Mouse (Mus musculus) lung, adult 2 months (tissue): ENCODE measurements at regions not wholly inside any gene's neighbourhood (a gene's known extent, or its start where the extent isn't known, plus 50 kb on each side); places are given as distances from the start of the nearest gene placed in this dataset.
"Not testable (repeated sequence)": the region's sequence is repeated elsewhere in the genome, so short reads cannot be mapped to it uniquely, and the experiment has no call there.

Experiments
- DNase-seq: peaks from one replicate; pipeline ENCODE4 v3.0.0; 2022
- H3K4me1 ChIP-seq: fragments of 200-500 bp; 2 replicates; pipeline ENCODE4 v1.6.1; 2011; ENCODE audit warnings: low read length; ENCODE audit not compliant: control insufficient read depth, insufficient read depth
- H3K4me3 ChIP-seq: fragments of 200-500 bp; replicated peaks from 2 replicates; pipeline ENCODE3; 2011; ENCODE audit warnings: low read depth, mild to moderate bottlenecking, control low read depth, low read length; ENCODE audit errors: extremely low read depth
- CTCF ChIP-seq: fragments of 200-500 bp; IDR thresholded peaks from 2 replicates; pipeline ENCODE4 v1.5.1; 2011; ENCODE audit warnings: mild to moderate bottlenecking, low read length, control low read depth; ENCODE audit not compliant: insufficient read depth
- POLR2A ChIP-seq: fragments of 200-500 bp; IDR thresholded peaks from 2 replicates; pipeline ENCODE4 v1.6.1; 2011; ENCODE audit warnings: low read depth, mild to moderate bottlenecking, control low read depth, low read length, borderline replicate concordance; ENCODE audit errors: extremely low read depth
- WGBS: fragments of 180-500 bp; shearing (Covaris S2); methylation state at CpG from one replicate; pipeline ENCODE4 v1.1.7; 2018; 5-methylcytosine and 5-hydroxymethylcytosine counted together

DNA sequence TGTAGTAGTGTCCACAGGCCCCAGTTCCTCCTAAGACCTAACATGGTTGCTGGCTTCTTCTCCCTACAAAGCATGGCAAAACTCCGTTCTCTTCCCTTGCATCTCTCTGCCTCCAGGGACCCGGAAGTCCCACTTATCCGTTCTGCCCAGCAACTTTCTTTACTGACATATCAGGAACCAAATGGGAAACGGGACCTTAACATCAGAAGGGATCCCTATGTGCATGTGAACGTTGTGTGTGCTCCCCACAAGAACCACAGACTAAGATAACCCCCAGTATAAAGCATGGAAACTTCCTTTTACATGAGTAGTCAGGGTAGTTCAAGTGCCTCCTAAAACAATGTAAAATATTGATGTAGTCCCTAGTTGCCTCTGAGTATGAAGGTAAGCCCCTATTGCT lies 61.6 kb downstream of the Zxdb start:
- 73% methylated on average over 5 of the region's 5 CpGs for WGBS
- DNase-seq, result no peak
- no peak overlapping the region for H3K4me3 ChIP-seq
- no peak for TF ChIP-seq POLR2A
- TF ChIP-seq CTCF, result no peak
- no peaks in the 10 kb centered on the region for H3K4me1 ChIP-seq

DNA sequence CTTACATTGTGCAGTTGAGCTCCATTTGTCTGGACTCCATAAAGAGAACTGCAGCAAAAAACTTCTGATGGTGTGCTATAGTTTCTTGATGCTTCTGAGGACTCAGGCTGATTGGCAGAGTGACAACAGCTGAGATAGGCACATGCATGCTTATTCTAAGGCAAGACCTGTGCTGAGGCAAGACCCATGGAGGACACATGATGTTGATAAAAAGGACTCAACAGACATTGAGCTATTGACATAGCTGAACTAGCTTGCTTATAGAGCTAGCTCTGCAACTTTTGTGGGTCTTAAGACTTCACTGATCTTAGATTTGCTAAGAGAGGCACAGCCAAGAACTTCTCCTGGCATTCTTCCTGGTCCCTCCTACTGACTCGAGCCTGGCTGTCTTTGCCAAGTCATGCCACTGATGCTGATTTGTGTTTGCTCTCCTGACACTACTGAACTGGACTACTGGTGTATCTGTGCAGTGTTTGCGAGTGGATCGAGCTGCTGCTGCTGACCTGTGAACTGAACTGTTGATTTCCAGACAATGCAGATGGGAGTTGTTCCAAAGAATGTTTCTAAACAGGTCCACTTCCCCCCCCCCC lies 64.1 kb downstream of the Zxdb start:
- no peak overlapping the region for H3K4me3 ChIP-seq
- DNase-seq, result no peak
- no peak for TF ChIP-seq POLR2A
- TF ChIP-seq CTCF, result no peak
- no peaks in the 10 kb centered on the region for H3K4me1 ChIP-seq
- 42% methylated on average over 3 of the region's 3 CpGs for WGBS

DNA sequence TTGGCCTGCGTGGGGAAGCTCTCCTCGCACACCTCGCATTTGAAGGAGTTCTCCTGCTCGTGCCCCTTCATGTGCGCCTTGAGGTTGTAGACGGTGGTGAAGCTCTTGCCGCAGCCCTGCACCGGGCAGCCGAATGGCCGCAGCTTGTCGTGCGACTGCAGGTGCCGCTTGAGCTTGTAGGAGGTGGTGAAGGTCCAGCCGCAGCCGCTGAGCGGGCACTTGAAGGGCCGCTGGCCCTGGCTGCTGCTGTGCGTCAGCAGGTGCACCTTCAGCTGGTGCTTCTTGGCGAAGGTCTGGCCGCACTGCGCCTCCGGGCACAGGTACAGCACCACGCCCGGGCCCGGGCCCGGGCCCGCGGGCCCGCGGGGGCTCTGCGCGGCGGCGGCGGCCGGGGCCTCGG lies 72.5 kb downstream of the Zxdb start:
- not testable (repeated sequence) for H3K4me3 ChIP-seq, H3K4me1 ChIP-seq, DNase-seq
- WGBS, result no CpG with 5 or more reads among the region's 37 CpGs

DNA sequence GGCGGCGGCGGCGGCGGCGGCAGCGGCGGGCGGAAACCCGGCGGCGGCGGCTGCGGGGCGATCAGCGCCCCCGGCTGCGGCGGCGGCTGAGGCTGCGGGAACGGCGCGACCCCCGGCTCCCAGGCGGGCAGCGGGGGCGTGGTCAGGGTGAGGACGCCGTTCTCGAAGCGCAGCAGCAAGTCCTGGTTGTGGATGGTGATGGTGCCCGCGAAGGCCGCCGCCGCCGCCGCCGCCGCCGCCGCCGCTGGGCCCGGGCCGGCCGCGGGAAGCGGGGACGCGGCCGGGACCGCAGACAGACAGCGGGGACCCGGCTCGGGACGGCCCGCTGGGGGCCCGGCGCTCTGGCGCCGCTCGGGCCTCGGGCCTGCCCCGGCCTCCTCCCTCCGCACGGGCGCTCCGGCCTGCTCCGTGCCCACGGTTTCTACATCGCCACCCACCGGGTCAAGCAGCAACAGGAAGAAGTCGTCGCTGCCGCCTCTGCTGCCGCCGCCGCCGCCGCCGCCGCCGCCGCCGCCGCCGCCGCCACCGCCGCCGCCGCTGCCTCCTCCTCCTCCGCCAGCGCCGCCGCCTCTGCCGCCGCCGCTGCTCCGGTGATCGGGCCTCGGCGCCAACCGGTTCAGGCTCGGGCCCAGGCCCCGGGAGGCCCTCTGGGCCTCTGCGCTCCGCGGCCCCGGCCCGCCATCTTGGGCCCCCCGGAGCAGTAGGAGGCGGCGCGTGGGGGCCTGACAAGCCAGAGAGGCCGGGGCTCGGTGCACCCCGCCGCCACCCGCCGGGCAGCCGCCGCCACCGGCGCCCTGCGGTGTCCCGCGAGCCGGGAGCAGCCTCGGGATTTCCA lies 73.2 kb downstream of the Zxdb start:
- WGBS, result no CpG with 5 or more reads among the region's 131 CpGs
- H3K4me3 ChIP-seq, DNase-seq, H3K4me1 ChIP-seq: not testable (repeated sequence)

DNA sequence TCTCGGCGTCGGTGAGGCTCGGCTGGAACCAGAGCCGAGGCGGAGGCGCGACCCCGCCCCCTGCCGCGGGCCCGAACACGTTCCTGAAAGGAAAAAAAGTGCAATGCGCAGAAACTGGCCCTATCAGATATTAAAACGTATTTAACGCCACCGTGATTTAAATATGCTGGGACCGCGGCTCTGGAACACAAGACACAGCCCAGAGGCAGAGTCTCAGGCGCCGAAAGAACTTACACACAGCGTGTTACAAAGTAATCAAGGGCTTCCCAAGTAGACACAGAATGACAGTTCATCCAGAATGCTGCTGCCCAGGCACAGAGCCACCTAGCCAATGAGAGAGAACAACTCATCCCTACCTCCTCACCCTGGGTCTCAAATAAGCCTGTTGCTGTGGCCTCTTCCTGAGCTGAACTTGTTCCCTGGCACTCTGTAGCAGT lies 73.8 kb downstream of the Zxdb start:
- H3K4me3 ChIP-seq, H3K4me1 ChIP-seq, DNase-seq: not testable (repeated sequence)
- no CpG with 5 or more reads among the region's 22 CpGs for WGBS

DNA sequence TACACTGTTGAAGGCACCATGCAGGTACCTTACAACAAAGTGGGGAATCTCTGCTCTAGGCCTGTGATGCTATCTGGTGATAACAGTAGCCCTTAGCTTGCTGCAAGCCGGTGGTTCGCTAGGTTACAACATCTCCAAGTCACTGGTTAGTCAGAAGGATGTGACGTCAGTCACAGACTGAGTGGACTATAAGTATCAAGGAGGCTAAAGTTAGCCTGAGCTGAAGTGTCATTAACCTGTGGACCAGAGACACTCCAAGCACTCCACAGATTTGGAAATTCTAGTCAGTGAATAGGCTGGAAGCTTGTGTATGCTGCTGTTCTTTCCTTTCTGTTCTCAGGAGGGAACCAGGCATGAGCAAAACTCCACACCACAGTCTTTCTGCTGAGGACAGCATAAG lies 88.4 kb downstream of the Zxdb start:
- WGBS, result no CpG with 5 or more reads among the region's 3 CpGs
- H3K4me3 ChIP-seq, DNase-seq, H3K4me1 ChIP-seq: not testable (repeated sequence)

DNA sequence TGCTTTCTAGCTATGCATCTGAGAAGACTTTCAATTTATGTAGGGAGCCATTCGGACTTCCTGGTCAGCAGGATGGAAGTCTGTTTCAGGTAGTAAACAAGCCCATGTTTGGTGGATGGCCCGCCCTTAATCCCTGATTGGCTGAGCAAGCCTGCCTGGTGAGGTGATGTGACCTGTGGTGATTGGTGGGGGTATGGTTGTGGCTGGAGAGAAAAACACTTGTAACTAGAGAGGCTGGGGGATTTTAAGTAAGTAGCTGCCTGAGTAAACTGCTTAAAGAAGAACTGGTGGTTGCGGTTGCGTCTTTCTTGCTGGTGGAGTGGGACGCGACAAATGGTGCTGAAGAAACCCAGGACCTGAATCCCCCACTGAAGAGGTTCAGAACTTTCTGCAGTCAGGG lies 103.2 kb downstream of the Zxdb start:
- not testable (repeated sequence) for H3K4me1 ChIP-seq, DNase-seq, H3K4me3 ChIP-seq
- WGBS, result 86% methylated on average over 6 of the region's 6 CpGs

DNA sequence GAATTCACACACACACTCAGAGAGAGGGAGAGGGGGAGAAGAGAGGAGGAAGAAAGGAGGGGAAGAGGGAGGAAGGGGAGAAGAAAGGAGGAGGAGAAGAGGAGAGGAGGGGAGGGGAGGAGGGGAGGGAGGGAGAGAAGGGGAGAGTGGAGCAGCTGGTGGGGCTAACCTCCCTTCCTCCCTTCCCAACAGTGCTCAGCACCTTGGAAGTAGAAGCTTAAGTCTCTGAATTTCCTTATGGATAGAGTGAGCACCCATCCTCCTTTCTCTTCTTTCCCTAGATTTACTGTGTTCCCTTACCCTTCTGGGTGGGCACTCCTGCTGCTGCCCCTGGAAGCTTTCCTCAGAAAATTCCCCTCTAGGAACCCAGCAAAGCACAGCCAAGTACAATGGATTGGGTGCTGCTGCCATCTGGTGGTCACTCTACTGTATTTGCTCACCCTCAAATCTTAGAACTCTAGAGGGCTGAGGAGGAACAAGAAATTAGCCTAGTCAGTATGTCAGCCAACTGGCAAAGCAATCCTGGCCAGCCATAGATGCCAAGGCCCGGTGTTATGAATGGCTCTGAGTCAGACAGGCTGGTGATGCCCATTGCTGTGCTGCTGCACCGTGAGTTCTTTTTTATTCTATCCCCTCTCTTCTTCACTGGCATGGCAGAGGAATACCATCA lies 119.9 kb downstream of the Zxdb start:
- not testable (repeated sequence) for H3K4me1 ChIP-seq, H3K4me3 ChIP-seq, DNase-seq
- WGBS, result 25% methylated on average over 2 of the region's 2 CpGs

DNA sequence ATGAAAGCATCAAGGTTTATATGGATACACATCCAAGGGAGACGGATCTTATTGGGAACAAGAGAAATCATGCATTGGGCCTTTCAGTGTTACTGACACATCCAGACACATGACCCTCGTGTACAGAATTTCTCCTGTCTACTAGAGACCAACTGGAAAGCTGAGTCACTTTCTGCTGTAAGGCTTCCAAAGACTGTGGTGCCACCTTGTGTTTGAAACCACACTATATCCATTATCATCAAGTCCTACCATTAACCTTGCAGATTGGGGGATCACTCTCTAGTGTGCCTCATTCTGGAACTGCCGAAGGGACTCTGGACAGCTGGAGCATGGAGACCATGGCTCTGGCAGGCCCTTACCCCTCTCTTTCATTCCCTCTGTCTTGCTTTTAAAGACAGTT lies 125.2 kb downstream of the Zxdb start:
- WGBS, result 71% methylated on average over 1 of the region's 3 CpGs
- DNase-seq, H3K4me3 ChIP-seq, H3K4me1 ChIP-seq: not testable (repeated sequence)

DNA sequence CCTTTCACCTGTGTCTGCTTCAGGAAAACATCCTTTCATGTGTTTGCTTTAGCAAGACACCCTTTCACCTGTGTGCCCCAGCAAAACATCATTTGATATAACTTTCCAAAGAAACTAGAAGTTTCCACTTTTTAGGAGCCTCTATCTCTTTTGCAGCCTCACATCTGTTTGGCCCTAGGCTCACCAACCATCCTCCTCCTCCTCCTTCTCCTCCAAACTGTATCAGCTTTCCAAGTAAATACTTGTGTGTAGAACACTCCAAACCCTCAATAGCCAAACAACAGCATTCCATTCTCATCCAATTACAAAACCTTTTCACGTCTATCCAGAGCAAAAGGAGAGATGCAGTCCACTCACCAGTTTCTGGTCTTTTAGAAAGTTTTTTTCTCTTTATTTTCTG lies 133.1 kb downstream of the Zxdb start:
- no peak overlapping the region for H3K4me3 ChIP-seq
- no peaks in the 10 kb centered on the region for H3K4me1 ChIP-seq
- WGBS, result 66% methylated on average over 1 of the region's 1 CpGs
- no peak for DNase-seq
- TF ChIP-seq POLR2A (no peak), CTCF (no peak)

DNA sequence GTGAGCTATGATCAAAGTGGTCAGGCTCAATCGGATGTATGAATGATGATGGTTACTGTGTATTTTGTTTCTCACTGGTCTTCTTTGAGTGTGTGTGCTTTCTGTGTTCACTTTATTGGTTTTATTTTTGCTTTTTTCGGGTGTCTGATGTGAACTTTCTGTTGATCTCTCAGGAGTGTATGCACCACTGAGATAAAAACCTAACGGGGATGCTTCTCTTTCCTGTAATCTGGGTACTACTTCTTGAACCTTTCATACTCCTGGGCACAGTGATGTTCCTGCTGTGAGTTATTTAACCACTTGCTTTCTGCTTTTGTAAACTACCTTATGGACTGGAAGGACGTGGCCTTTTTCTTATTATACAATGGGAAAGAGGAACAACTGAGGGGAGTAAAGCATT lies 133.6 kb downstream of the Zxdb start:
- WGBS, result 54% methylated on average over 4 of the region's 4 CpGs
- no peak overlapping the region for H3K4me3 ChIP-seq
- DNase-seq, result no peak
- no peaks in the 10 kb centered on the region for H3K4me1 ChIP-seq
- no peak for TF ChIP-seq CTCF
- TF ChIP-seq POLR2A, result no peak
